Mouse (Mus musculus) limb, embryonic 11.5 days (tissue): ENCODE results near the gene Extl1. TPM values are rescaled to one million over a fixed set of nuclear protein-coding genes. Genes with fewer than 3 reads are reported as not detected.

Source experiments
- ATAC-seq: fragments of 200-750 bp; cut with Nextera tagmentation; 2 replicates; pipeline ENCODE4 v1.8.0; 2017; ENCODE audit warnings: low read depth; ENCODE audit not compliant: insufficient number of reproducible peaks, low FRiP score, low TSS enrichment
- DNase-seq: peaks from one replicate; pipeline ENCODE4 v3.0.0-alpha.2; 2015; ENCODE audit warnings: low spot score
- H3K27ac ChIP-seq: fragments of 300-500 bp; sonication (generic); replicated peaks from 2 replicates; pipeline ENCODE4 v1.5.1; 2014; ENCODE audit warnings: low read depth, mild to moderate bottlenecking, low read length
- H3K27me3 ChIP-seq: fragments of 300-500 bp; sonication (generic); 2 replicates; pipeline ENCODE4 v1.6.1; 2014; ENCODE audit warnings: mild to moderate bottlenecking, low read length, mixed read lengths; ENCODE audit not compliant: control insufficient read depth, insufficient read depth
- H3K36me3 ChIP-seq: fragments of 300-500 bp; sonication (generic); 2 replicates; pipeline ENCODE4 v1.6.1; 2014; ENCODE audit warnings: mild to moderate bottlenecking, low read length, moderate library complexity, mixed read lengths; ENCODE audit not compliant: control insufficient read depth, insufficient read depth
- H3K4me1 ChIP-seq: fragments of 300-500 bp; sonication (generic); 2 replicates; pipeline ENCODE4 v1.6.1; 2014; ENCODE audit warnings: low read length, mixed read lengths; ENCODE audit not compliant: control insufficient read depth, insufficient read depth
- H3K4me2 ChIP-seq: fragments of 300-500 bp; sonication (generic); 2 replicates; pipeline ENCODE4 v1.6.1; 2014; ENCODE audit warnings: low read depth, mild to moderate bottlenecking, moderate library complexity; ENCODE audit not compliant: severe bottlenecking
- H3K4me3 ChIP-seq: fragments of 300-500 bp; sonication (generic); 2 replicates; pipeline ENCODE4 v1.5.1; 2014; ENCODE audit warnings: low read depth, low read length
- H3K9ac ChIP-seq: fragments of 300-500 bp; sonication (generic); 2 replicates; pipeline ENCODE4 v1.6.1; 2014; ENCODE audit warnings: mild to moderate bottlenecking, low read length
- H3K9me3 ChIP-seq: fragments of 300-500 bp; sonication (generic); 2 replicates; pipeline ENCODE4 v1.6.1; 2016; ENCODE audit warnings: low read length; ENCODE audit not compliant: control insufficient read depth
- WGBS: fragments of 180-500 bp; shearing (Covaris S2); extraction: QIAGEN DNeasy Blood & Tissue Kit; methylation state at CpG from one replicate; pipeline ENCODE4 v1.1.7; 2014; 5-methylcytosine and 5-hydroxymethylcytosine counted together
- polyA plus RNA-seq: library from polyadenylated mRNA; unstranded; fragments of >200 nt; fragmentation: Nextera tagmentation; extraction: Ambion mirVana; gene quantifications from 2 replicates; pipeline ENCODE4 v1.2.1, GENCODE M21; 2014

Extl1 gene
- polyA plus RNA-seq, 1 experiment from 2014 or later = 1.4 TPM

DNA sequence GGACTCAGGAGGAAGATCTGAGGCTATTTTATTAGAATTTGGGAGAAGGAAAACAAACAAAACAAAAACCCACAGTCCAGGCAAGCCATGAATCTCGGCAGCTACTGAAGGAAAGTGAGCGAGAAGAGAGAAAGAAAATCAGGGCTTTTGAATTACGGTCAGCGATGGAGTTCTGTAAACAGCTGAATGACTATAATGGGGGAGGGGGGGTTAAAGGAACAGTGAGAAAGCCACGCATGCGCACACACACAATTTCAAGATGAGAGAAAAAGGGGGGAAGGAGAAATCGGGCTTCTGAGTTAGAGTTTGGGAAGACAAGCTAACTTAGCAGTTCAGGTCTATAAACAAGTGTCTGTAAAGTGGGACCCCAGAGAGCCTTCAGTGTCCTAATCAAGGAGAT is 30.7 kb downstream of the Extl1 start:
- ATAC-seq = no peak
- Histone ChIP-seq H3K36me3 (no peaks in the 10 kb centered on the region), H3K27ac (no peak overlapping the region), H3K4me1 (peaks cover 18% of the 10 kb centered on the region), H3K4me3 (no peak overlapping the region), H3K9me3 (no peaks in the 10 kb centered on the region), H3K27me3 (no peaks in the 10 kb centered on the region), H3K4me2 (no peak overlapping the region), H3K9ac (no peak overlapping the region)
- DNase-seq = no peak
- WGBS = 74% methylated on average over 7 of the region's 7 CpGs

DNA sequence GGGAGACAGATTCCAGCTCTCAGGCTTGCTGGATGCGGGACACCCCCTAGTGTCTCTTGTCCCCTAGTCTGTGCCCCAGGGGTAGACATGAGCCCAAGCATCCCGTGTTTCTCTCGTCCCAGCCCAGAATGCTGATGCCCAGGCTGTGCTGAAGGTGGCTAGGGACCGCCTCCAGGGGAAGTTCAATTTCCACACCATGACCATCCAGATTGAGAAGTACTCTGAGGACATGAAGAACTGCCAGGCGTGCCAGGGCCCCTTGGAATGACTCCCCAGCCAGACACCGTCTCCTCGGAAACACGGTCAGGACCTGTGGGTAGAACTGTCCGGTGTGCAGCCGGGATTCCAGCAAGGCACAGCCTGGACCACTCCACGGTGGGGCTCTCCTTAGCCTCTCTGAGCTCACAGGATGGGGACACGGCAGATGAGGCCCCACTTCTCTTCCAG is 31.4 kb downstream of the Extl1 start:
- Histone ChIP-seq H3K4me2 (no peak overlapping the region), H3K9ac (no peak overlapping the region), H3K9me3 (no peaks in the 10 kb centered on the region), H3K27ac (no peak overlapping the region), H3K27me3 (no peaks in the 10 kb centered on the region), H3K4me1 (peaks cover 18% of the 10 kb centered on the region), H3K36me3 (no peaks in the 10 kb centered on the region), H3K4me3 (no peak overlapping the region)
- DNase-seq = no peak
- ATAC-seq = no peak
- 74% methylated on average over 12 of the region's 12 CpGs for WGBS

DNA sequence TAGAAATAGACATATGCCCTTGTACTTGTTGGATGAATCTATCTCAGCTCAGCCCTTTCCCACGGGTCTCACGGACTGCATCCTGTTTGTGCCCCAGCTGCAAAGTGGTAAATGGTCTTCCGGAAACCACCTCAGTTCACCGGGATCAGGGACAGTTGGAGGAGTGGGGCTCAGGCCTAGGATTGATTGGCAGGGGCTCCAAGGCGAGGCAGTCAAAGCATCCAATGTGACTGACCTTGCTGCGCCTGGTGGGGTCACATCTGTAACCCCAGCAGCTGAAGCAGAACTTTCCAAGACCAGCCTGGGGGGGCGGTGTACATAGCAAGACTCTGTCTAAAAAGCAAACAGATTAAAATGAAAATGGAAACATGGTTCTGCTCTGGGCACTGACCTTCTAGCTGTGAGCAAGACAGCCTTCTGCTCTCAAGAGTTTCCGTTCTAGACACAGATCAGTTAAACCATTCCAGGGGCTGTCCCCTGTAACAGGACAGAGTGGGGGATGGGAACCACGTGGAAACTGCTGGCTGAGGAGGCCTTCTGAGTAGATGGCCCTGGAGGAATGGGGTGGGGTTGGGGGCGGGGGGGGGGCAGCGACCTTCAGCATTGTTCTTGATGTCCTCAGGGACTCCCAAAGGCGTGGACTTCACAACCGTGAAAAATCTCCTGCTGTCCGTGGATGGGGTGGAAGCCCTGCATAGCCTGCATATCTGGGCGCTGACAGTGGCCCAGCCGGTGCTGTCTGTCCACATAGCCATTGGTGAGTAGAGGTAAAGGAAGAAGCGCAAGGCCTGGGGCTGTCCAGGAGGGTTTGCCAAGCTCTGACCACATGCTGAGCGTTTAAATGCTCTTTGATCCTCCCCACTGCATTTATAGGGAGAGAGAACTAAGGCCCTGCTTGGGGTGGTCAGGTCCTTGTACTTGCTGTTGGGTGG is 32.1 kb downstream of the Extl1 start:
- Histone ChIP-seq H3K9ac (no peak overlapping the region), H3K9me3 (no peaks in the 10 kb centered on the region), H3K27me3 (no peaks in the 10 kb centered on the region), H3K4me3 (no peak overlapping the region), H3K4me1 (peaks cover 14% of the 10 kb centered on the region), H3K27ac (no peak overlapping the region), H3K4me2 (no peak overlapping the region), H3K36me3 (no peaks in the 10 kb centered on the region)
- WGBS = 52% methylated on average over 18 of the region's 18 CpGs
- DNase-seq = no peak
- ATAC-seq = no peak

DNA sequence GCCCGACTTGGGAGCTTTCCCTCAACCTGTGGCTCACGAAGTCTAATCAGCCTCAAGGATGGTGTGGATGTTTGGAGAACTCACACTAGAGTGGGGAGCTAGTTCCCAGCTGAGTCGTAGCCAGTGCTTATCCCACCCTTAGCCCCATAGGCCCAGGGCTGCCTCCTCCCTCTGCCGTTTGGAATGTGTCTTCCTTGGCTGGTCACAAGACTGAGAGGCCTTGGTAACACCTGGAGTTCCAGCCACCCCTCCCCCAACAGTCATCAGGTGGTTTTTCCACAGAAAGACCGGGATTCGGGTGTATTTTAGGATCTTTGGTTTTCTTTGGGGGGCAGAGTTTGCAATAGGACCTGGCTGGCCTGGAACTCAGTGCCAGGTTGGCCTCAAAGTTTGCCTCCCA is 33.0 kb downstream of the Extl1 start:
- ATAC-seq (no peak), DNase-seq (no peak)
- no peaks in the 10 kb centered on the region for H3K9me3 ChIP-seq
- H3K27me3 ChIP-seq = peaks cover 3% of the 10 kb centered on the region
- H3K4me3 ChIP-seq = no peak overlapping the region
- H3K27ac ChIP-seq = no peak overlapping the region
- H3K36me3 ChIP-seq = no peaks in the 10 kb centered on the region
- no peak overlapping the region for H3K4me2 ChIP-seq
- WGBS = 90% methylated on average over 6 of the region's 6 CpGs
- H3K4me1 ChIP-seq = peaks cover 7% of the 10 kb centered on the region; the same call in 1 of the 2 replicates
- no peak overlapping the region for H3K9ac ChIP-seq

DNA sequence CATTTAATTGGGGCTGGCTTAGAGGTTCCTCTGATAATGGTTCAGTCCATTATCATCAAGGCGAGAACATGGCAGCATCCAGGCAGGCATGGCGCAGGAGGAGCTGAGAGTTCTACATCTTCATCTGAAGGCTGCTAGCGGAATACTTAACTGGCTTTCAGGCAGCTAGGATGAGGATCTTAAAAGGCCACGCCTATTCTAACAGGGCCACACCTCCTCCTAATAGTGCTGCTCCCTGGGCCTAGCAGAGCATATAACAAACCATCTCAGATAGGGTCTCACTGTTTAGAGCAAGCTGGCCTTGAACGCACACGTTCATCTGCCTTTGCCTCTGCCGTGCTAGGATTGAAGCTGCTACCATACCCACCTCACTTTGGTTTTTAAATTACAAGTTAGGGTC is 33.8 kb downstream of the Extl1 start:
- Histone ChIP-seq H3K36me3 (no peaks in the 10 kb centered on the region), H3K4me2 (no peak overlapping the region), H3K27ac (no peak overlapping the region), H3K9me3 (no peaks in the 10 kb centered on the region), H3K27me3 (peaks cover 6% of the 10 kb centered on the region), H3K4me3 (no peak overlapping the region), H3K4me1 (peaks cover 6% of the 10 kb centered on the region; the same call in 1 of the 2 replicates), H3K9ac (no peak overlapping the region)
- no peak for DNase-seq
- ATAC-seq = no peak
- WGBS = 88% methylated on average over 7 of the region's 7 CpGs

DNA sequence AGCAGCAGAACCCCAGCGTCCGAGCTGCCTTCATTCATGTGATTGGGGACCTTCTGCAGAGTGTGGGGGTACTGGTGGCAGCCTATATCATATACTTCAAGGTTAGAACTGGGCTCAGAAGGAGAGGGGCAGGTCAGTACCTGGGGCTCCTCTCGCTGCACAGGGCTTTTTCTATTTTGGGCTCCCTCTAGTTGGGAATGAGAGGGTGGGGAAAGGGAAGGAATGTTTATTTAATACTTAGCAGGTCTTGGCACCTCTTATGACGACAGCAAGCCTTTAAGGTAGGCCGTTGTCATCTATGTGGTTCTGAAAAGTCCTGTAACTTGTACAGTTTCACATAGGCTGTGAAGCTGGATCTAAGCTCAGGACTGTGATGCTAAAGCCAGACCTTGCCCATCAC is 35.1 kb downstream of the Extl1 start:
- WGBS = 76% methylated on average over 5 of the region's 5 CpGs

DNA sequence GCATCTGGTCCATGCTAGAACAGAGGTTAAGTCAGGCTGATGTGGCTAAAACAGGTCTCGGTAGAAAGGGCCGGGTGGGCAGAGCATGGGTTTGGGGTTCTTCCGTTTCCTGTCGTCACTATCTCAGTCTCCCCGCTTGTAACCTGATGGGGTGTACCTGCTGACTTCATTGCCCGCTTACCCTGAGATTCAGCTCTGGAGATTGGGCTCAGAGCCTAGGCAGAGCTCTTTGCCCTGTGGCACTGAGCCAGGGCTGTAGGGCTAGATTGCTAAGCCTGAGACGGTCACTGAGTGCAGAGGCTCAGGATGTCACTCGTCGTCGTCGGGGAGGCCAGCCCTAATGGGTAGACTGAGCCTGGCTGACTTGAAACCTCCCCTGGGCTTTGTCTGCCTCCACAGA is 35.6 kb downstream of the Extl1 start:
- WGBS = 80% methylated on average over 11 of the region's 11 CpGs
- no peaks in the 10 kb centered on the region for H3K36me3 ChIP-seq
- no peak for DNase-seq
- no peak overlapping the region for H3K27ac ChIP-seq
- H3K4me1 ChIP-seq = peaks cover 7% of the 10 kb centered on the region
- H3K9me3 ChIP-seq = no peaks in the 10 kb centered on the region
- no peak overlapping the region for H3K9ac ChIP-seq
- no peak overlapping the region for H3K4me2 ChIP-seq
- no peak overlapping the region for H3K4me3 ChIP-seq
- H3K27me3 ChIP-seq = peaks cover 20% of the 10 kb centered on the region
- no peak for ATAC-seq

More for the DNA sequence above, 35.1 kb downstream of the Extl1 start:
- peaks cover 6% of the 10 kb centered on the region; the same call in 1 of the 2 replicates for H3K4me1 ChIP-seq
- no peak overlapping the region for H3K9ac ChIP-seq
- H3K36me3 ChIP-seq = no peaks in the 10 kb centered on the region
- no peak for ATAC-seq
- DNase-seq = no peak
- H3K4me3 ChIP-seq = no peak overlapping the region
- H3K9me3 ChIP-seq = no peaks in the 10 kb centered on the region
- H3K4me2 ChIP-seq = no peak overlapping the region
- H3K27ac ChIP-seq = no peak overlapping the region
- peaks cover 16% of the 10 kb centered on the region for H3K27me3 ChIP-seq

DNA sequence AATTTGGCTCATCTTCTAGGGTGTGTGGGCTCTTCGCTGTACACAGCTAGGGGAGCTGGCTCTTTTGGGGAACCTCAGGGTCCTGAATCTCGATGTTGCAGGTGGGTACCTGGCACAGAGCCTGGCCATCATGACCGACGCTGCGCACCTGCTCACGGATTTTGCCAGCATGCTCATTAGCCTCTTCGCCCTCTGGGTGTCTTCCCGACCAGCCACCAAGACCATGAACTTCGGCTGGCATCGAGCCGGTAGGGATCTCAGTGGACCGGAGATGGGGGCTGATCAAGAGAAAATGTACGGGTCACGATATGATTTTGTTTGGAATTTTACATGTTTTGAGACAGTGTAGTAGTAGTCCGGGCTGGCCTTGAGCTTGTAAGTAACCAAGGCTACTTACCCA is 37.8 kb downstream of the Extl1 start:
- Histone ChIP-seq H3K27ac (no peak overlapping the region), H3K9me3 (no peaks in the 10 kb centered on the region), H3K4me3 (no peak overlapping the region), H3K27me3 (peaks cover 35% of the 10 kb centered on the region), H3K36me3 (no peaks in the 10 kb centered on the region), H3K9ac (no peak overlapping the region), H3K4me1 (peaks cover 4% of the 10 kb centered on the region; the same call in 1 of the 2 replicates), H3K4me2 (no peak overlapping the region)
- no peak for ATAC-seq
- DNase-seq = no peak
- WGBS = 91% methylated on average over 15 of the region's 15 CpGs
